Comparison of ENCODE assay signal across 9 mouse cellular contexts in genomic region chr2:26490760-26491301, GRCm38 (mm10). TPM values are rescaled to one million over a fixed set of nuclear protein-coding genes. Genes with fewer than 3 reads are reported as not detected.
A peak's percentile ranks its signal among the peaks of the same experiment; 100 is the strongest.
DNase-seq lines count a peak whose midpoint lies in the region; ATAC-seq lines count a peak whose summit lies in the region.
"Had no signal": no experiment of that assay in that cellular context is flagged by ENCODE, and none has a peak within 500 bp of the region (broad histone marks: within the 10 kb centered on the region; RNA-seq: fewer than 3 reads in every experiment).

No protein-coding gene starts in this region.

- H3K36me3 ChIP-seq in lung, embryonic 16.5 days (ENCODE audit: control insufficient read depth, insufficient read depth, low read length): no peaks in the 10 kb centered on the region
- no peaks in the 10 kb centered on the region for H3K36me3 ChIP-seq in heart, embryonic 12.5 days
- no peaks in the 10 kb centered on the region for H3K36me3 ChIP-seq in limb, embryonic 13.5 days
- no peaks in the 10 kb centered on the region for H3K36me3 ChIP-seq in stomach, embryonic 14.5 days (ENCODE audit: control insufficient read depth, insufficient read depth, low read length)

- H3K4me2 ChIP-seq in lung, embryonic 16.5 days (ENCODE audit: low read depth, low read length): peak overlapping the region; percentile 32
- peak overlapping the region; percentile 5; the same call in 1 of the 2 replicates for H3K4me2 ChIP-seq in heart, embryonic 12.5 days
- H3K4me2 ChIP-seq in limb, embryonic 13.5 days (replicated peaks): no peak overlapping the region
- H3K4me2 ChIP-seq in stomach, embryonic 14.5 days (replicated peaks; ENCODE audit: low read depth, low read length): no peak overlapping the region

- WGBS in lung, embryonic 16.5 days: 32% methylated on average over 4 of the region's 4 CpGs
- 51% methylated on average over 4 of the region's 4 CpGs for whole genome bisulfite sequencing in heart, embryonic 12.5 days
- 49% methylated on average over 4 of the region's 4 CpGs for WGBS in limb, embryonic 13.5 days
- WGBS in stomach, embryonic 14.5 days: 42% methylated on average over 4 of the region's 4 CpGs

- peaks cover 99% of the 10 kb centered on the region for H3K4me1 ChIP-seq in lung, embryonic 16.5 days (replicated peaks; ENCODE audit: control insufficient read depth, insufficient read depth, low read length)
- peaks cover 99% of the 10 kb centered on the region for H3K4me1 ChIP-seq in heart, embryonic 12.5 days (replicated peaks)
- peaks cover 95% of the 10 kb centered on the region for H3K4me1 ChIP-seq in limb, embryonic 13.5 days
- H3K4me1 ChIP-seq in stomach, embryonic 14.5 days (ENCODE audit: control insufficient read depth, insufficient read depth, low read length): peaks cover 83% of the 10 kb centered on the region

- peak overlapping the region; percentile 90 for H3K27ac ChIP-seq in lung, embryonic 16.5 days (ENCODE audit: low read length)
- peak overlapping the region; percentile 67 for H3K27ac ChIP-seq in heart, embryonic 12.5 days (ENCODE audit: poor library complexity, severe bottlenecking)
- H3K27ac ChIP-seq in limb, embryonic 13.5 days: peak overlapping the region; percentile 15; the same call in 1 of the 2 replicates
- H3K27ac ChIP-seq in stomach, embryonic 14.5 days (ENCODE audit: low read length): peak overlapping the region; percentile 49; the same call in 1 of the 2 replicates

- ATAC-seq in lung, embryonic 16.5 days (ENCODE audit: low read depth): peak; percentile 24
- ATAC-seq in heart, embryonic 12.5 days (ENCODE audit: insufficient number of reproducible peaks, low FRiP score): no peak
- no peak for ATAC-seq in limb, embryonic 13.5 days (ENCODE audit: low FRiP score, low read depth)
- no peak for ATAC-seq in stomach, embryonic 14.5 days (ENCODE audit: insufficient number of reproducible peaks, insufficient read depth, low FRiP score, low read depth)

- no peaks in the 10 kb centered on the region for H3K27me3 ChIP-seq in lung, embryonic 16.5 days (ENCODE audit: control insufficient read depth, insufficient read depth, low read depth, low read length)
- 0 out of 2 replicates have a peak, but pooled peaks cover 6% of the 10 kb centered on the region for H3K27me3 ChIP-seq in heart, embryonic 12.5 days (replicated peaks)
- H3K27me3 ChIP-seq in limb, embryonic 13.5 days: no peaks in the 10 kb centered on the region
- H3K27me3 ChIP-seq in stomach, embryonic 14.5 days (ENCODE audit: control insufficient read depth, insufficient read depth, low read length): no peaks in the 10 kb centered on the region

- no peak for DNase-seq in lung, postnatal 14 days
- DNase-seq in MN1 (ENCODE audit: low spot score): no peak
- no peak for DNase-seq in urinary bladder, postnatal 25 days (ENCODE audit: low spot score)
- no peak for DNase-seq in layer of hippocampus, adult 8-10 months (ENCODE audit: low spot score in 2 of 2)
- DNase-seq: cerebellum, adult 9-11 months had no signal

- peak overlapping the region; percentile 55 for H3K9ac ChIP-seq in lung, embryonic 16.5 days (ENCODE audit: low read length)
- H3K9ac ChIP-seq in heart, embryonic 12.5 days: no peak overlapping the region; the same call in 1 of the 2 replicates
- 0 out of 2 replicates have a peak overlapping the region, but pooled peaks have one; percentile 31 for H3K9ac ChIP-seq in limb, embryonic 13.5 days
- H3K9ac ChIP-seq in stomach, embryonic 14.5 days (replicated peaks; ENCODE audit: low read depth, low read length): no peak overlapping the region

- H3K4me3 ChIP-seq in lung, embryonic 16.5 days (ENCODE audit: low read length): no peak overlapping the region
- no peak overlapping the region for H3K4me3 ChIP-seq in heart, embryonic 12.5 days
- H3K4me3 ChIP-seq in limb, embryonic 13.5 days: no peak overlapping the region
- H3K4me3 ChIP-seq in stomach, embryonic 14.5 days (ENCODE audit: low read depth, low read length): no peak overlapping the region

- H3K9me3 ChIP-seq in lung, embryonic 16.5 days (ENCODE audit: control insufficient read depth, low read length): no peaks in the 10 kb centered on the region
- H3K9me3 ChIP-seq in heart, embryonic 12.5 days (replicated peaks): no peaks in the 10 kb centered on the region
- no peaks in the 10 kb centered on the region for H3K9me3 ChIP-seq in limb, embryonic 13.5 days
- H3K9me3 ChIP-seq in stomach, embryonic 14.5 days (ENCODE audit: control insufficient read depth, low read depth, low read length): no peaks in the 10 kb centered on the region

RNA-seq across cellular contexts. Expression of gene Notch1, which starts 25.6 kb away (rescaled TPM):
- 20.5 and 22.0 TPM in 2 replicates for polyA plus RNA-seq in lung, embryonic 16.5 days (2015; fragmentation: Nextera tagmentation; extraction: Ambion mirVana)
- polyA plus RNA-seq in heart, embryonic 12.5 days (2016; fragmentation: Nextera tagmentation; extraction: Ambion mirVana): 20.4 TPM in 2 replicates
- polyA plus RNA-seq in limb, embryonic 13.5 days (2015; fragmentation: Nextera tagmentation; extraction: Ambion mirVana): 13.7 and 15.5 TPM in 2 replicates
- polyA plus RNA-seq in stomach, embryonic 14.5 days (2014; fragmentation: Nextera tagmentation; extraction: Ambion mirVana): 29.5 and 31.7 TPM in 2 replicates
- total RNA-seq in layer of hippocampus, adult 8-10 months (2022): 10 to 100 TPM; 31.0 to 36.2 (median 34.2) TPM

RNA-seq across cellular contexts. Expression of gene Sec16a, which starts 45.8 kb away (rescaled TPM):
- polyA plus RNA-seq in lung, embryonic 16.5 days (2015; fragmentation: Nextera tagmentation; extraction: Ambion mirVana): 21.8 and 23.2 TPM in 2 replicates
- 22.6 and 24.5 TPM in 2 replicates for polyA plus RNA-seq in heart, embryonic 12.5 days (2016; fragmentation: Nextera tagmentation; extraction: Ambion mirVana)
- polyA plus RNA-seq in limb, embryonic 13.5 days (2015; fragmentation: Nextera tagmentation; extraction: Ambion mirVana): 24.9 and 28.1 TPM in 2 replicates
- 33.4 and 37.7 TPM in 2 replicates for polyA plus RNA-seq in stomach, embryonic 14.5 days (2014; fragmentation: Nextera tagmentation; extraction: Ambion mirVana)
- total RNA-seq in layer of hippocampus, adult 8-10 months (2022): 10 to 100 TPM; 48.2 to 56.5 (median 54.5) TPM

Comparison
In these comparisons a context has a peak if more than half of its experiments do, and no peak if none do; other contexts are left out.
1. H3K27ac ChIP-seq: peak in every context shown above with its lines; median percentile 90 in lung, embryonic 16.5 days; 67 in heart, embryonic 12.5 days; 49 in stomach, embryonic 14.5 days; 15 in limb, embryonic 13.5 days.
2. H3K4me2 ChIP-seq: peak in lung, embryonic 16.5 days (single experiment) and heart, embryonic 12.5 days (single experiment); none in limb, embryonic 13.5 days (single experiment) and stomach, embryonic 14.5 days (single experiment).
3. H3K9ac ChIP-seq: peak in lung, embryonic 16.5 days (single experiment) and limb, embryonic 13.5 days (single experiment); none in heart, embryonic 12.5 days (single experiment) and stomach, embryonic 14.5 days (single experiment).